Mouse (Mus musculus) intestine, embryonic 14.5 days (tissue): Measurements from ENCODE around the gene Dcst2. TPM values are rescaled to one million over a fixed set of nuclear protein-coding genes. Genes with fewer than 3 reads are reported as not detected.

Source experiments
- ATAC-seq: fragments of 200-750 bp; cut with Nextera tagmentation; replicated peaks from 2 replicates; pipeline ENCODE4 v1.8.0; 2017; ENCODE audit warnings: low read depth, moderate number of reproducible peaks, moderate TSS enrichment, moderate library complexity; ENCODE audit not compliant: low FRiP score, low TSS enrichment
- DNase-seq: peaks from one replicate; pipeline ENCODE4 v3.0.0-alpha.2; 2018; ENCODE audit warnings: low spot score
- H3K27ac ChIP-seq: fragments of 300-500 bp; sonication (generic); 2 replicates; pipeline ENCODE4 v1.5.1; 2014; ENCODE audit warnings: low read depth, mild to moderate bottlenecking, control low read depth
- H3K27me3 ChIP-seq: fragments of 300-500 bp; sonication (generic); replicated peaks from 2 replicates; pipeline ENCODE4 v1.6.1; 2014; ENCODE audit warnings: low read length, control low read depth; ENCODE audit not compliant: control insufficient read depth, insufficient read depth
- H3K36me3 ChIP-seq: fragments of 300-500 bp; sonication (generic); 2 replicates; pipeline ENCODE4 v1.6.1; 2014; ENCODE audit warnings: low read length, control low read depth; ENCODE audit not compliant: control insufficient read depth, insufficient read depth
- H3K4me1 ChIP-seq: fragments of 300-500 bp; sonication (generic); replicated peaks from 2 replicates; pipeline ENCODE4 v1.6.1; 2014; ENCODE audit warnings: low read length, control low read depth, mixed read lengths; ENCODE audit not compliant: control insufficient read depth, insufficient read depth
- H3K4me2 ChIP-seq: fragments of 300-500 bp; sonication (generic); 2 replicates; pipeline ENCODE4 v1.6.1; 2014; ENCODE audit warnings: low read length
- H3K4me3 ChIP-seq: fragments of 300-500 bp; sonication (generic); 2 replicates; pipeline ENCODE4 v1.5.1; 2014; ENCODE audit warnings: low read depth, low read length, control low read depth, mixed read lengths
- H3K9ac ChIP-seq: fragments of 300-500 bp; sonication (generic); 2 replicates; pipeline ENCODE4 v1.6.1; 2014; ENCODE audit warnings: mild to moderate bottlenecking, low read length
- H3K9me3 ChIP-seq: fragments of 300-500 bp; sonication (generic); 2 replicates; pipeline ENCODE4 v1.6.1; 2016; ENCODE audit warnings: low read length, control low read depth; ENCODE audit not compliant: control insufficient read depth
- WGBS: fragments of 180-500 bp; shearing (Covaris S2); extraction: QIAGEN DNeasy Blood & Tissue Kit; methylation state at CpG from one replicate; pipeline ENCODE4 v1.1.7; 2014; 5-methylcytosine and 5-hydroxymethylcytosine counted together
- polyA plus RNA-seq: library from polyadenylated mRNA; unstranded; fragments of >200 nt; fragmentation: Nextera tagmentation; extraction: Ambion mirVana; gene quantifications from 2 replicates; pipeline ENCODE4 v1.2.1, GENCODE M21; 2014

Dcst2 gene
- polyA plus RNA-seq, 1 experiment from 2014 or later: 0.35 TPM

DNA sequence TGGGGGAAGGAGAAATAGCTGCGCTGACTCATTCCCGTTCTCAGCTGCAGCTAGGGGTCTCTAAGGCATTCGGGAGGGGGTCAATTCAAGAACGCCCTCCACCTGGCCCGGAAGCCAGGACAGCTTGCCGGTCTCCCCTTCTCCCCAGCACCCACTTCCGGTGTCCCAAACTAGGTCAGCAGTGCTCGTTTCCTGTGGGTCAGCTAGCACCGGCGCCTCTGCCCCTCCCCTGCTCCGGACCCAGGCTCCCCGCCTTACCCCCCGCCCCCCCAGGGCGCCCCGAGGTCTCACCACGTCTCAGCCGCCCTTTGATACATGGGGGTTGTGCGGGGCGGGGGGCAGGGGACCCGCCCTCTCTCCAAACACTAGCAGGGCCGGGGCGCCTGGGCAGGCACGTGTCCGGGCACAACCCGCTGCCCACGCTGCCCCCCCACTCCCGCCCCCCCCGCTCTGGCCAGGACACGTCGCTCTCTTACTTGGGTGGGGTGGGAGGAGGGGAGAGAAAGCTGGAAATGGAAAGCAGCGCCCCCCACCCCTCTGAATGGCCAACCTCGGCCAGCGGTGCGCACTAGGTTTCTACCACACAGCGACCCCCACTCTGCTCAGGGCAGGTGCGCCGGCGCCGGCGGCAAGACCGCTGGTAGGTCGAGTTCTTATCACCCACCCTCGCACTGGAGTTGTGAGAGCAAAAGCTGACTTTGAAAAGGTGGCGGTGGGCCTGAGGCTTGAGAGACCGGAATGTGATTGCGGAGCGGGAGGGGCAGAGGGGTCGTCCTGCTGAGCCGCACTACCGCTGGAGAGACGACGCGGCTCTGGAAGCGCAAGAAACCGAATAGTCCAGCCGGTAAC, 30.1 kb downstream of the Dcst2 start:
- DNase-seq: peak; percentile 72
- Histone ChIP-seq H3K9ac (peak overlapping the region; percentile 56), H3K4me2 (peak overlapping the region; percentile 99), H3K4me3 (peak overlapping the region; percentile 59), H3K27me3 (no peaks in the 10 kb centered on the region), H3K4me1 (peaks cover 33% of the 10 kb centered on the region), H3K27ac (peak overlapping the region; percentile 65; the same call in 1 of the 2 replicates), H3K9me3 (no peaks in the 10 kb centered on the region), H3K36me3 (no peaks in the 10 kb centered on the region)
- ATAC-seq: no peak
- WGBS: under 1% methylated on average over 56 of the region's 56 CpGs

DNA sequence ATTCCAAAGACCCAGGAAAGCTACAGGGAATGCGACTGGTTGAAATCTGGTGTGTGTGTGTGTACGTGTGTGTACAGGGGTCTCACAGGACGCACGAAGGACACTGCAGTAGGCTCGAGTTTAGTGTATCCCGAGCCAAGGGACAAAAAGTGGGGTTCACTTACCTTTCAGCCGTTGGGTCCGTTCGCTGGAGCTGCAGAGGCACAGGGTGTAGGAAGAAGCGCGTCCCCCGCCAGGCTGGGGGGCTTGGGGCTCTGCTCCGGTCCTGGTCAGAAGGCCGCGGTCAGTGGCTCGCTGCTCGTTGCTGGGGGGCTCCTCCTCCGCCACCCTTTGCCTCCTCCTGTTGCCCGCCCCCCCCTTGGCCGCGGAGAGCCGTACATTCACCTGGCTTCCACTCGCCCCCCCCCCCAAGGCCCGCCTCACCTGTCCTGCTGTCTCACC, 31.1 kb downstream of the Dcst2 start:
- no peak for ATAC-seq
- H3K4me1 ChIP-seq: peaks cover 29% of the 10 kb centered on the region
- no peaks in the 10 kb centered on the region for H3K36me3 ChIP-seq
- H3K9ac ChIP-seq: peak overlapping the region; percentile 56
- H3K4me2 ChIP-seq: peak overlapping the region; percentile 99
- peak overlapping the region; percentile 65 for H3K27ac ChIP-seq
- peak; percentile 73 for DNase-seq
- no peaks in the 10 kb centered on the region for H3K9me3 ChIP-seq
- no peaks in the 10 kb centered on the region for H3K27me3 ChIP-seq
- WGBS: under 1% methylated on average over 23 of the region's 24 CpGs
- peak overlapping the region; percentile 59 for H3K4me3 ChIP-seq

DNA sequence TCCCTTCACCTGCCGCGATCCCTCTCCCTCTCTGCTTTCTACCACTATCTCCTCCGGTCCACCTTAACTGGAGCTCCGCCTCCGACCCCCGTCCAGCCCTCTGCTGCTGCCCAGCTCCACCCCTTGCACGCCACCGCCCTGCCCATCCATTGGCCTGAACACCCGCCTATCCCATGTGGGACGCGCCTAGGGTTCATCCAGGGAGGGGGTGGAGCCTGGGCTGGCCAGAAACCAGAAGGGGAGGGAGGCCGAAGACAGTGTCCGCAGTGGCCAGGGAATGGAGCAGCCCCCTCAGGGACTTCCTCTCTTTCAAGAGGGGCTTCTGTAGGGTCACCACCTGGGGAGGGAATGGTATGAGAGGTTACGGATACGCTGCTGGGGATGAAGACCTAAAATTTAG, 31.8 kb downstream of the Dcst2 start:
- ATAC-seq (peak; percentile 86), DNase-seq (peak; percentile 96)
- no peaks in the 10 kb centered on the region for H3K27me3 ChIP-seq
- peak overlapping the region; percentile 99 for H3K4me2 ChIP-seq
- H3K4me1 ChIP-seq: peaks cover 29% of the 10 kb centered on the region
- peak overlapping the region; percentile 51 for H3K9ac ChIP-seq
- no peaks in the 10 kb centered on the region for H3K9me3 ChIP-seq
- H3K36me3 ChIP-seq: no peaks in the 10 kb centered on the region
- peak overlapping the region; percentile 59 for H3K4me3 ChIP-seq
- WGBS: under 1% methylated on average over 15 of the region's 15 CpGs
- H3K27ac ChIP-seq: peak overlapping the region; percentile 83

DNA sequence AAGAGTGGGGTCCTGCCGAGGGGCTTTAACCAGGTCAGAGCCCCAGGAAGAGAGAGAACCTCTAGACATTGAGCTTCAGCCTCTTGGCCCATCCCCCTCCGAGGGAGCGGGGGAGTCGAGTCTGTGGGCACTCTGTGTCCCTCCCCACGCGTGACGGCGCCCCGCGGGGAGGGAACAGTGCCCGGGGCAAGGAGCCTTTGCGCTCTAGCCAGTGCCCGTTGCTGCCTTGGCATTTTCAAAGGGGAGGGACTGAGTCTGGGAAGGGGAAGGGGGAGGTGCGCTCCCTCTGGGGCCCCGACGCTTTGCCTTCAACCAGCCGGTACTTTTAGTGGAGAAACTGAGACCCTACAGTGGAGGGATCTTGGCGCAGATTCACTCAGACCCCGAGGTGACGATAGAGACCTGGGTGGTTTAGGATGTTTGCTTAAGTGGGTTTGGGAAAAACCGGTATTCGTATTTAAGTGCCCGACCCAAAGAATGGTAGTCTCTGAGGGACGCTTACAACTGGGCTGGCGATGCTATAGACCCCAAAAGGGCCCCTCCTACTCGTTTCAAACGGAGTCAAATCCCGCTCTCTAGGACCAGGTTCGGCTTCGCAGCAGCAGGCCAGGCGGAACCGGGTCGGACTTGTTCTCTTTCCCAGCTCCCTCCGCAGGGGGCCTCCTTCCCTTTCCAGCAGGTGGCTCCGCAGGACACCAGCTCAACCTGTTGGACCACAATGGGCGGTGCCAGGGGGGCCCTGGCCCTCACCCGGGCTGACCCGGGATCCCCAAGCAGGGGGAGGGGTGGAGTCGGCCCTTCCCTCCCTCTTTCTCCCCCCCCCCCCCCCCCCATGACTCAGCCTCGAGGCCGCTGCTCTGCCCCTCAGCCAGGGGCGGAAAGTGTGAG, 32.5 kb downstream of the Dcst2 start, which contains the start of gene Zbtb7b:
Zbtb7b (minus strand) TSS at position 771 of the 888 bp plus-strand sequence.
- Histone ChIP-seq H3K9ac (peak within 1 kb of the TSS; percentile 51), H3K4me1 (peaks cover 29% of the 10 kb centered on the region), H3K27me3 (no peaks in the 10 kb centered on the region), H3K4me3 (peak within 1 kb of the TSS; percentile 59), H3K9me3 (no peaks in the 10 kb centered on the region), H3K4me2 (peak within 1 kb of the TSS; percentile 99), H3K36me3 (no peaks in the 10 kb centered on the region), H3K27ac (peak within 1 kb of the TSS; percentile 83)
- peak; percentile 94 for DNase-seq
- WGBS: under 1% methylated on average over 39 of the region's 42 CpGs
- ATAC-seq: peak; percentile 59

DNA sequence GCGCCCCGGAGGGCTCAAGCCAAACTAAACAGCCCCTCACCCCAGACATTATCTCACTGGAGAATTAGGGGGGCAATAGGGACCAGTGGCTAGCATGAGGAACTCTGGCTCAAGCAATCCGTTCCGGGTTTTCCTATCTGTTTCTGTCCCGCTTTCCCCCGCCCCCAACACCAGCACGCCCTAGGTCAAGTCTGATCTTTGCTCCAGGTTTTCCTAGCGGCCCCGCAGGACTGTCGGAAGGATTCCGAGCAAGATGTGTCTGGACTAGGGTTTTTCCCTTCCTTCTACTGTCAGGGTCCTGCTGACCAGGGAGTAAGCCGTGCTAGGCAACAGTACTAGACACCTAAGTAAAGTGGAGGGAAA, 33.1 kb downstream of the Dcst2 start:
- Histone ChIP-seq H3K4me2 (peak overlapping the region; percentile 99), H3K9me3 (no peaks in the 10 kb centered on the region), H3K9ac (peak overlapping the region; percentile 51), H3K4me1 (peaks cover 25% of the 10 kb centered on the region), H3K36me3 (no peaks in the 10 kb centered on the region), H3K27me3 (no peaks in the 10 kb centered on the region), H3K4me3 (peak overlapping the region; percentile 59), H3K27ac (peak overlapping the region; percentile 83)
- ATAC-seq (peak; percentile 45), DNase-seq (peak; percentile 89)
- 0% methylated on average over 11 of the region's 12 CpGs for WGBS

DNA sequence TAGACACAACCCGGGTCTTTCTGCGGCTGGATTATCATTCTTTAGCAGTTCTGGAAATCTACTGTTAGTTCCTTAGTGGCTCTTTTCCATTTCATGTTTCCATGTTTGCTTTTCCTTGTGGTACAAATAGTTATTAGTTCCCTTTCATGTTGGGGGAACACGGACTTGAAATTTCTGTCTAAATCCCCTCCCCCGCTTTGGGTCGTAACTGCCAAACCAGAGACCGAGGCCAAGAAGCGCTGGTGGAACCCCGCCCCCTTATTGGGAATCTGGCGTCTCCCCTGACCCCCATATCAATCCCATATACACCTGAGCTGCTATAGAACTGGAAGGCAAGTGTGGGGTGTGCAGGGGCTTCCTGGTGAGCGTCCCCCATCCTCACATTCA, 33.6 kb downstream of the Dcst2 start:
- DNase-seq (no peak), ATAC-seq (no peak)
- no peaks in the 10 kb centered on the region for H3K36me3 ChIP-seq
- WGBS: 3% methylated on average over 10 of the region's 10 CpGs
- peak overlapping the region; percentile 59 for H3K4me3 ChIP-seq
- H3K4me1 ChIP-seq: peaks cover 21% of the 10 kb centered on the region
- no peaks in the 10 kb centered on the region for H3K9me3 ChIP-seq
- peak overlapping the region; percentile 37 for H3K9ac ChIP-seq
- H3K4me2 ChIP-seq: peak overlapping the region; percentile 99
- peak overlapping the region; percentile 83 for H3K27ac ChIP-seq
- H3K27me3 ChIP-seq: no peaks in the 10 kb centered on the region

DNA sequence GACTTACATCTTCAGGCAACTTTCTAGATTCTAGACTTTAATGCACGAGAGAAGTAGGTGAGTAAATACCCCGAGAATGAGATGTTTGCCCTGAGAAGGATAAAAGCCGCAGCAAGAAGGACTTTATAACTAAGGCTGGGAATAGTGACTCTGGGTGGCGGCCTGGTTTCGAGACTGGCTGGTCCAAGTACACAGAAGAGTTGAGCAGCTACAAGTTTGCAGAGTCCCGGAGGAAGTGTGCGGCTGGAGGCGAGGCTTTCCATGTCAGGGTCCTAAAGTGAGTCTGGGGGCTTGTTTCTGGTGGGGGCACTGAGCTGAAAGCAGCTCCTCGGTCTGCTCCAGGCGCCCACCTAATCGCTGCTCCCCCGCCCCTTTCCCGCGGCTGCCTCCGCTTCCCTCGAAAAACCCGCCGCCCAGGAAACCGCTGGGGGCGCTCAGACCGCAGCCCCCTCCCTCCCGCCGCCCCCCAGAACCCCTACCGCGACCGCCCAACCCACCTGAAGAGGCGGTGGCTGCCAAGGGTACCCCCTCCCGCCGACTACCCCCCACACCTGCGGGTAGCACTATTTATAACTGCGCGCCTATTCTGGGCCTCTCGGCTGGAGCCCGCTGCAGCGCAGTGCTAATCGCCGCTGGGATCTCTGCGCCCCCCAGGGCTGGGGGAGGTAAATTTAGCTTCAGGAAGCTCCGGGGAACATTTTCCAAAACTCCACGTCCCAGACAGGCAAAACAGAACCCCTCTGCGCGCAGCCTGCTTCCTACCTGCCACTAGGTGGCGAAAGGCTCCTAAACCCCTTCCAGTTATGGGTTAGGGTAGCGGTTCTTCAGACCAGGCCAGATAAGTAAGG, 34.3 kb downstream of the Dcst2 start:
- ATAC-seq: no peak
- Histone ChIP-seq H3K27ac (peak overlapping the region; percentile 14; the same call in 1 of the 2 replicates), H3K4me1 (peaks cover 21% of the 10 kb centered on the region), H3K9ac (peak overlapping the region; percentile 37), H3K9me3 (no peaks in the 10 kb centered on the region), H3K4me3 (peak overlapping the region; percentile 59), H3K36me3 (no peaks in the 10 kb centered on the region), H3K27me3 (no peaks in the 10 kb centered on the region), H3K4me2 (peak overlapping the region; percentile 99)
- DNase-seq: peak; percentile 85
- under 1% methylated on average over 43 of the region's 44 CpGs for WGBS

DNA sequence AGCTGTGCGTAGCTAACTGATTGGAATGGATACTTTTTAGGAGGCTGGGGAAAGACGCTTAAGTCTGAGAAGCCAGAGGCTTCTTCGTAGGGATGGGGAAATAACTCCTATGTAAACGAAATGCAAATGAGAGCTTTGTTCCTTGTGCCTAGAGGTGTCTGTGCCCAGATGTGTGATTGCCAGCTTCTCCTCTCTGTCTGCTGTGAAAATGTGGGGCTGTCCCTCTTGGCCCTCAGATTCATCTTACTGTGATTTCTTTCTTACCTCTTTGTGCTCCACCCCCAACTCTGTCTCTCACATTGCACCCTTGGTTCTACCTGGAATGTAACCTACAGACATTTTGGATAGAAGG, 34.9 kb downstream of the Dcst2 start:
- Histone ChIP-seq H3K9me3 (no peaks in the 10 kb centered on the region), H3K4me2 (peak overlapping the region; percentile 99), H3K27me3 (no peaks in the 10 kb centered on the region), H3K9ac (no peak overlapping the region), H3K4me3 (peak overlapping the region; percentile 59), H3K27ac (no peak overlapping the region), H3K36me3 (no peaks in the 10 kb centered on the region), H3K4me1 (peaks cover 15% of the 10 kb centered on the region; the same call in 1 of the 2 replicates)
- 0% methylated on average over 4 of the region's 4 CpGs for WGBS
- ATAC-seq: no peak
- DNase-seq: no peak
